Mouse (Mus musculus): ENCODE results near the gene Chrne. TPM values are rescaled to one million over a fixed set of nuclear protein-coding genes. Genes with fewer than 3 reads are reported as not detected.

Chrne gene
- polyA plus RNA-seq, 1 experiment from 2014 or later: not detected

GRCm38 (mm10) chr11:70637764-70638163 lies 18.7 kb upstream of the Chrne start:
- no peak overlapping the region for H3K4me3 ChIP-seq (ENCODE audit: low read depth, low read length)
- TF ChIP-seq EP300 (IDR thresholded peaks at IDR 0.05) (no peak), CTCF (IDR thresholded peaks at IDR 0.05) (no peak)
- H3K4me2 ChIP-seq (replicated peaks; ENCODE audit: low read depth, low read length): no peak overlapping the region
- WGBS: 85% methylated on average over 1 of the region's 1 CpGs
- H3K9ac ChIP-seq (replicated peaks; ENCODE audit: low read depth): no peak overlapping the region
- no peaks in the 10 kb centered on the region for H3K27me3 ChIP-seq (replicated peaks; ENCODE audit: insufficient read depth, low read length)
- 0 out of 2 replicates have a peak, but pooled peaks cover 3% of the 10 kb centered on the region for H3K36me3 ChIP-seq (ENCODE audit: insufficient read depth, low read length)
- no peak for ATAC-seq
- no peak for DNase-seq (ENCODE audit: low spot score)
- no peak overlapping the region for H3K27ac ChIP-seq (ENCODE audit: low read length)
- no peaks in the 10 kb centered on the region for H3K9me3 ChIP-seq (ENCODE audit: low read length)
- H3K4me1 ChIP-seq (ENCODE audit: insufficient read depth, low read depth, low read length): peaks cover 7% of the 10 kb centered on the region; the same call in 1 of the 2 replicates

- Histone ChIP-seq H3K4me1 (ENCODE audit: insufficient read depth, low read depth, low read length) (peaks cover 7% of the 10 kb centered on the region; the same call in 1 of the 2 replicates), H3K9ac (replicated peaks; ENCODE audit: low read depth) (no peak overlapping the region), H3K27me3 (replicated peaks; ENCODE audit: insufficient read depth, low read length) (no peaks in the 10 kb centered on the region), H3K27ac (ENCODE audit: low read length) (no peak overlapping the region), H3K9me3 (ENCODE audit: low read length) (no peaks in the 10 kb centered on the region), H3K4me2 (replicated peaks; ENCODE audit: low read depth, low read length) (no peak overlapping the region), H3K36me3 (ENCODE audit: insufficient read depth, low read length) (no peaks in the 10 kb centered on the region), H3K4me3 (ENCODE audit: low read depth, low read length) (no peak overlapping the region)
- no peak for ATAC-seq
- TF ChIP-seq CTCF (IDR thresholded peaks at IDR 0.05) (no peak), EP300 (IDR thresholded peaks at IDR 0.05) (no peak)
- WGBS: 72% methylated on average over 4 of the region's 4 CpGs
- DNase-seq (ENCODE audit: low spot score): no peak
Observed at GRCm38 (mm10) chr11:70635601-70636000, 16.6 kb upstream of the Chrne start.

- H3K4me3 ChIP-seq (ENCODE audit: low read depth, low read length): no peak overlapping the region
- ATAC-seq: no peak
Observed at GRCm38 (mm10) chr11:70630129-70630528, 11.1 kb upstream of the Chrne start.

GRCm38 (mm10) chr11:70629557-70629956 lies 10.5 kb upstream of the Chrne start:
- Histone ChIP-seq H3K4me3 (ENCODE audit: low read depth, low read length) (no peak overlapping the region), H3K36me3 (ENCODE audit: insufficient read depth, low read length) (no peaks in the 10 kb centered on the region), H3K27ac (ENCODE audit: low read length) (no peak overlapping the region), H3K27me3 (replicated peaks; ENCODE audit: insufficient read depth, low read length) (no peaks in the 10 kb centered on the region), H3K4me2 (replicated peaks; ENCODE audit: low read depth, low read length) (no peak overlapping the region), H3K4me1 (ENCODE audit: insufficient read depth, low read depth, low read length) (no peaks in the 10 kb centered on the region), H3K9me3 (ENCODE audit: low read length) (no peaks in the 10 kb centered on the region), H3K9ac (replicated peaks; ENCODE audit: low read depth) (no peak overlapping the region)
- peak; percentile 61 for DNase-seq (ENCODE audit: low spot score)
- 46% methylated on average over 5 of the region's 5 CpGs for WGBS
- TF ChIP-seq EP300 (IDR thresholded peaks at IDR 0.05) (no peak), CTCF (IDR thresholded peaks at IDR 0.05) (peak; percentile 58)
- no peak for ATAC-seq

More at GRCm38 (mm10) chr11:70630129-70630528, 11.1 kb upstream of the Chrne start:
- DNase-seq (ENCODE audit: low spot score): no peak
- Histone ChIP-seq H3K4me2 (replicated peaks; ENCODE audit: low read depth, low read length) (no peak overlapping the region), H3K9ac (replicated peaks; ENCODE audit: low read depth) (no peak overlapping the region), H3K27ac (ENCODE audit: low read length) (no peak overlapping the region), H3K36me3 (ENCODE audit: insufficient read depth, low read length) (no peaks in the 10 kb centered on the region), H3K4me1 (ENCODE audit: insufficient read depth, low read depth, low read length) (no peaks in the 10 kb centered on the region), H3K9me3 (ENCODE audit: low read length) (no peaks in the 10 kb centered on the region), H3K27me3 (replicated peaks; ENCODE audit: insufficient read depth, low read length) (no peaks in the 10 kb centered on the region)
- TF ChIP-seq CTCF (IDR thresholded peaks at IDR 0.05) (no peak), EP300 (IDR thresholded peaks at IDR 0.05) (no peak)
- WGBS: 71% methylated on average over 7 of the region's 7 CpGs

GRCm38 (mm10) chr11:70628431-70628830 lies 9.4 kb upstream of the Chrne start:
- Histone ChIP-seq H3K4me1 (ENCODE audit: insufficient read depth, low read depth, low read length) (no peaks in the 10 kb centered on the region), H3K9me3 (ENCODE audit: low read length) (no peaks in the 10 kb centered on the region), H3K4me2 (replicated peaks; ENCODE audit: low read depth, low read length) (no peak overlapping the region), H3K27ac (ENCODE audit: low read length) (no peak overlapping the region), H3K4me3 (ENCODE audit: low read depth, low read length) (no peak overlapping the region), H3K9ac (replicated peaks; ENCODE audit: low read depth) (no peak overlapping the region), H3K36me3 (ENCODE audit: insufficient read depth, low read length) (no peaks in the 10 kb centered on the region), H3K27me3 (replicated peaks; ENCODE audit: insufficient read depth, low read length) (no peaks in the 10 kb centered on the region)
- TF ChIP-seq EP300 (IDR thresholded peaks at IDR 0.05): no peak
- no peak for TF ChIP-seq CTCF (IDR thresholded peaks at IDR 0.05)
- ATAC-seq: peak; percentile 76
- DNase-seq (ENCODE audit: low spot score): peak; percentile 88
- WGBS: 45% methylated on average over 2 of the region's 2 CpGs

- no peak for DNase-seq (ENCODE audit: low spot score)
Observed at GRCm38 (mm10) chr11:70626877-70627276, 7.9 kb upstream of the Chrne start.

GRCm38 (mm10) chr11:70625473-70625872 lies 6.5 kb upstream of the Chrne start:
- no peak overlapping the region for H3K27ac ChIP-seq (ENCODE audit: low read length)
- H3K36me3 ChIP-seq (ENCODE audit: insufficient read depth, low read length): no peaks in the 10 kb centered on the region
- no peak overlapping the region for H3K9ac ChIP-seq (replicated peaks; ENCODE audit: low read depth)
- H3K4me3 ChIP-seq (ENCODE audit: low read depth, low read length): no peak overlapping the region
- no peaks in the 10 kb centered on the region for H3K4me1 ChIP-seq (ENCODE audit: insufficient read depth, low read depth, low read length)
- WGBS: 43% methylated on average over 4 of the region's 4 CpGs
- peak; percentile 76 for TF ChIP-seq CTCF (IDR thresholded peaks at IDR 0.05)
- TF ChIP-seq EP300 (IDR thresholded peaks at IDR 0.05): no peak
- H3K4me2 ChIP-seq (replicated peaks; ENCODE audit: low read depth, low read length): no peak overlapping the region
- H3K9me3 ChIP-seq (ENCODE audit: low read length): no peaks in the 10 kb centered on the region
- ATAC-seq: no peak
- DNase-seq (ENCODE audit: low spot score): peak; percentile 39
- no peaks in the 10 kb centered on the region for H3K27me3 ChIP-seq (replicated peaks; ENCODE audit: insufficient read depth, low read length)

More at GRCm38 (mm10) chr11:70626877-70627276, 7.9 kb upstream of the Chrne start:
- no peaks in the 10 kb centered on the region for H3K36me3 ChIP-seq (ENCODE audit: insufficient read depth, low read length)
- H3K9ac ChIP-seq (replicated peaks; ENCODE audit: low read depth): no peak overlapping the region
- WGBS: 56% methylated on average over 4 of the region's 4 CpGs
- no peaks in the 10 kb centered on the region for H3K4me1 ChIP-seq (ENCODE audit: insufficient read depth, low read depth, low read length)
- no peaks in the 10 kb centered on the region for H3K9me3 ChIP-seq (ENCODE audit: low read length)
- H3K4me2 ChIP-seq (replicated peaks; ENCODE audit: low read depth, low read length): no peak overlapping the region
- H3K4me3 ChIP-seq (ENCODE audit: low read depth, low read length): no peak overlapping the region
- no peak overlapping the region for H3K27ac ChIP-seq (ENCODE audit: low read length)
- no peak for ATAC-seq
- no peak for TF ChIP-seq EP300 (IDR thresholded peaks at IDR 0.05)
- no peak for TF ChIP-seq CTCF (IDR thresholded peaks at IDR 0.05)
- H3K27me3 ChIP-seq (replicated peaks; ENCODE audit: insufficient read depth, low read length): no peaks in the 10 kb centered on the region
